Mouse (Mus musculus): ENCODE measurements around the gene Tbc1d16.
"Not testable (repeated sequence)": the region's sequence is repeated elsewhere in the genome, so short reads cannot be mapped to it uniquely, and the experiment has no call there.

Tbc1d16 gene

GRCm38 (mm10) chr11:119118905-119119304 is 109.4 kb downstream of the Tbc1d16 start:
- DNase-seq (ENCODE audit: low read depth, low spot score), result no peak

GRCm38 (mm10) chr11:119117945-119118344 is 110.4 kb downstream of the Tbc1d16 start:
- no peak for DNase-seq (ENCODE audit: low read depth, low spot score)

GRCm38 (mm10) chr11:119116992-119117391 is 111.3 kb downstream of the Tbc1d16 start:
- peak; percentile 41 for DNase-seq (ENCODE audit: low read depth, low spot score)

GRCm38 (mm10) chr11:119112721-119113120 is 115.6 kb downstream of the Tbc1d16 start:
- DNase-seq (ENCODE audit: low read depth, low spot score), result no peak

GRCm38 (mm10) chr11:119111345-119111744 is 117.0 kb downstream of the Tbc1d16 start:
- peak; percentile 83 for DNase-seq (ENCODE audit: low read depth, low spot score)

- DNase-seq (ENCODE audit: low read depth, low spot score), result no peak
Observed at GRCm38 (mm10) chr11:119109415-119110071, 118.8 kb downstream of the Tbc1d16 start.

- DNase-seq (ENCODE audit: low read depth, low spot score), result no peak
Observed at GRCm38 (mm10) chr11:119108573-119109263, 119.6 kb downstream of the Tbc1d16 start.

- no peak for DNase-seq (ENCODE audit: low read depth, low spot score)
Observed at GRCm38 (mm10) chr11:119106289-119106688, 122.0 kb downstream of the Tbc1d16 start.

GRCm38 (mm10) chr11:119105748-119106147 is 122.6 kb downstream of the Tbc1d16 start:
- no peak for DNase-seq (ENCODE audit: low read depth, low spot score)

- DNase-seq (ENCODE audit: low read depth, low spot score), result peak; percentile 63
Observed at GRCm38 (mm10) chr11:119105071-119105609, 123.2 kb downstream of the Tbc1d16 start.

GRCm38 (mm10) chr11:119103991-119104390 is 124.3 kb downstream of the Tbc1d16 start:
- DNase-seq (ENCODE audit: low read depth, low spot score), result no peak

GRCm38 (mm10) chr11:119100355-119100754 is 127.9 kb downstream of the Tbc1d16 start:
- DNase-seq (ENCODE audit: low read depth, low spot score), result not testable (repeated sequence)

- DNase-seq (ENCODE audit: low read depth, low spot score), result no peak
Observed at GRCm38 (mm10) chr11:119098202-119098601, 130.1 kb downstream of the Tbc1d16 start.

GRCm38 (mm10) chr11:119095441-119095840 is 132.9 kb downstream of the Tbc1d16 start:
- DNase-seq (ENCODE audit: low read depth, low spot score), result no peak

GRCm38 (mm10) chr11:119093322-119093721 is 135.0 kb downstream of the Tbc1d16 start:
- DNase-seq (ENCODE audit: low read depth, low spot score), result no peak
